Mouse (Mus musculus): Measurements from ENCODE around the gene Ppan. TPM values are rescaled to one million over a fixed set of nuclear protein-coding genes. Genes with fewer than 3 reads are reported as not detected.

Ppan gene
- polyA plus RNA-seq, 1 experiment from 2014 or later = 178 TPM

DNA sequence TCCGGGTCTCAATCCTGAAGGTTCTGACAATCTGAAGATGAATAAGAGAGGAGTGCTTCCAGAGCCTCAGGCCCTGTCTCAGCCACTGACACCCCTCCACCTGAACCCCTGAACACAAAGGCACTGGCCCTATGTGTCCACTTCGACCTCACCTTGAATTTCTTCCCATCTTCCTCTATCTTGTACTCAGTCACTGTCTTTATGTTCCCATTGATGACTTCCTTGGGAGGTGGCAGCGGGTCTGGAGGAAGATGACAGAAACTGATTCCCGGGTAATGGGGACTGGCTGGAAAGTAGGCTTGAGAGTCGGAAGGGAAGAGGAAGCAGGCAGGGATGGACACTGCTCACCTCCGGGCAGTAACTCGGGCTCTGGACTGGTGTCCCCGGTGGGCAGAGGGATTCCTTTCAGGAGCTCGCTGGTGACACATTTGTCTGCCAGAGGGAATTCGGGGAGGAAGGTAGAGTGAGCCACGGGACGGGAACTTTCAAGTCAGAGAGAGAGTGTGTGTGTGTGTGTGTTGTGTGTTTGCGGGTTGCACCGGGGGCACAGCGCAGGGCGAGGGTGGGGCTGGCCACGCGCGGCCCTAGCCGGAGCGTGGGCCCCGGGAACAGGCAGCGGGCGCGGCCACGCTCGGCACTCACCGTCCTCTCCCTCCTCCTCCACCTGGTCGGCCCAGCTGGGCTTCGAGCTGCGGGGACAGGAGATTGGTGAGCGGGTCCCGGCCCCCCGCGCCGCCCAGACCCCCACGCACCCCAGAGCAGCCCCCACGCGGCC is 9.9 kb downstream of the Ppan start:
- DNase-seq (ENCODE audit: low spot score) (no peak), ATAC-seq (replicated peaks; ENCODE audit: low FRiP score) (peak; percentile 61)
- Histone ChIP-seq H3K4me1 (replicated peaks; ENCODE audit: control insufficient read depth, insufficient read depth, low read length) (peaks cover 24% of the 10 kb centered on the region), H3K4me2 (peak overlapping the region; percentile 76), H3K9ac (ENCODE audit: low read depth, low read length) (peak overlapping the region; percentile 97), H3K9me3 (ENCODE audit: control insufficient read depth, low read length) (no peaks in the 10 kb centered on the region), H3K27ac (ENCODE audit: low read depth, low read length) (peak overlapping the region; percentile 79), H3K36me3 (ENCODE audit: control insufficient read depth, insufficient read depth, low read length) (peaks cover 37% of the 10 kb centered on the region), H3K4me3 (ENCODE audit: low read depth, low read length) (peak overlapping the region; percentile 99), H3K27me3 (replicated peaks; ENCODE audit: control insufficient read depth, insufficient read depth, low read length) (no peaks in the 10 kb centered on the region)
- 3% methylated on average over 39 of the region's 39 CpGs for WGBS

DNA sequence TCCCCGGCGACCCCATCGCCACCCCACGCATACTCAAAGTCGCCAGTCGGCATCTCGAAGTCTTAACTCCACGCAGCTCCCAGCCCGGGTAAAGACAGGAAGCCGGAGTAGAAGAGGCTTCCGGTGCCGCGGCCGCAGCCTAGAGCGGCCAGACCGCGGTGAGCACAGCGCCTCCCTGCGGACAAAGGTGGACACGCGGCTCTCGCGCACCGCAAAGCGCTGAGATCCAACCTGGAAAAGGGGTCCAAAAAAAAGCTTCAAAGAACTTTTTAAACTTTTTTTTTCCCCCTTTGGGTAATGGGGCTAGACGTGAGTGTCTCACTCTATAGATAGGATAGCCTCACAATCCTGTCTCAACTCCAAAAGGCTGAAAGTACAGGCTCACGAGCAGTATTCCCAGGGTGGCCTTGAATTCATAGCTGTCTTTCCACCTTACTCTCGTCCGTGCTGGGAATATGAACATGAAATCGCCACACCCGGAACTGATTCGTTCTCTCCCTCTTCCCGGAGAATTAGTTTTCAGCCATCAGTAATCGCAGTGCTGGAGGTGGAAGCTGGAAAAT is 10.6 kb downstream of the Ppan start, which contains the start of gene Eif3g:
Gene Eif3g, minus strand, starts transcription at position 113 of the 563 bp plus-strand sequence.
- WGBS = 6% methylated on average over 34 of the region's 34 CpGs
- H3K9me3 ChIP-seq (ENCODE audit: control insufficient read depth, low read length) = no peaks in the 10 kb centered on the region
- H3K27ac ChIP-seq (ENCODE audit: low read depth, low read length) = peak within 1 kb of the TSS; percentile 79
- peak within 1 kb of the TSS; percentile 99 for H3K4me3 ChIP-seq (ENCODE audit: low read depth, low read length)
- H3K27me3 ChIP-seq (replicated peaks; ENCODE audit: control insufficient read depth, insufficient read depth, low read length) = no peaks in the 10 kb centered on the region
- peak within 1 kb of the TSS; percentile 97 for H3K9ac ChIP-seq (ENCODE audit: low read depth, low read length)
- peak; percentile 81 for DNase-seq (ENCODE audit: low spot score)
- H3K4me1 ChIP-seq (replicated peaks; ENCODE audit: control insufficient read depth, insufficient read depth, low read length) = peaks cover 24% of the 10 kb centered on the region
- peaks cover 33% of the 10 kb centered on the region for H3K36me3 ChIP-seq (ENCODE audit: control insufficient read depth, insufficient read depth, low read length)
- H3K4me2 ChIP-seq = peak within 1 kb of the TSS; percentile 76
- ATAC-seq (replicated peaks; ENCODE audit: low FRiP score) = peak; percentile 76

DNA sequence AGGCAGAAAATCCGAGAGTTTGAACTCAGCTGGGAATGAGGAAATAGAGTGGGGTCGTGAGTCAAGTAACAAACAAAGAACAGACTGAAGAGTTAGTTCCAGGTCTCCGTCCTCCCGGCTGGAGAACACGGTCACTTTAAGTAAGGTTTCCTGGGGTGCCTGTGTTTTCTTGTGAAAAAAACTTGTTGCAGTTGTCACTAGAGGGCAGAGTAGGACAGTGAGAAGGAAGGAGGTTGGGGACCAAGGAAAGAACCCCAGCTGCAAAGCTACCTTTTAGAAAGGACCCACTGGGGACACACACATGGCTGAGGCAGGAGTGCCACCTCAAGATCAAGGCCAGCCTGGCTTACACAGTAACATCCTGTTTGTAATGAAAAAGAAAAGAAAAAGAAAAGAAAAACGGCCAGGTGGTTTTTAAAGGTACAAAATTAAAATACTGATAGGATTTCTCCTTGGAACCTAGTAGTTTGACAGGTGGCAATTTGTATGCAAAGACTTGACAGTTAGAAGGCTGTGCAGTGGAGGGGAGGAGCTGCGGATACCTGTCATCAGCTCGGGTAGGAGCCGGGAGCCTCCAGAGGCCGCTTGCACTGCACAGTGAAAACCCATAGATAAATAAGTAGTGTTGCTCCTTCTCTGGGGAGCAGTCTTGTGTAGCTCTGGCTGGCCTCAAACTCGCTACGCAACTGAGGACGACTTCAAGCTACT is 13.6 kb downstream of the Ppan start:
- peak overlapping the region; percentile 85 for H3K27ac ChIP-seq (ENCODE audit: low read depth, low read length)
- H3K4me2 ChIP-seq = peak overlapping the region; percentile 59
- peaks cover 21% of the 10 kb centered on the region for H3K36me3 ChIP-seq (ENCODE audit: control insufficient read depth, insufficient read depth, low read length)
- ATAC-seq (replicated peaks; ENCODE audit: low FRiP score) = peak; percentile 64
- 13% methylated on average over 13 of the region's 13 CpGs for WGBS
- H3K9ac ChIP-seq (ENCODE audit: low read depth, low read length) = peak overlapping the region; percentile 48
- H3K4me1 ChIP-seq (replicated peaks; ENCODE audit: control insufficient read depth, insufficient read depth, low read length) = peaks cover 24% of the 10 kb centered on the region
- H3K4me3 ChIP-seq (ENCODE audit: low read depth, low read length) = peak overlapping the region; percentile 15; the same call in 1 of the 2 replicates
- no peaks in the 10 kb centered on the region for H3K27me3 ChIP-seq (replicated peaks; ENCODE audit: control insufficient read depth, insufficient read depth, low read length)
- no peak for DNase-seq (ENCODE audit: low spot score)
- no peaks in the 10 kb centered on the region for H3K9me3 ChIP-seq (ENCODE audit: control insufficient read depth, low read length)

DNA sequence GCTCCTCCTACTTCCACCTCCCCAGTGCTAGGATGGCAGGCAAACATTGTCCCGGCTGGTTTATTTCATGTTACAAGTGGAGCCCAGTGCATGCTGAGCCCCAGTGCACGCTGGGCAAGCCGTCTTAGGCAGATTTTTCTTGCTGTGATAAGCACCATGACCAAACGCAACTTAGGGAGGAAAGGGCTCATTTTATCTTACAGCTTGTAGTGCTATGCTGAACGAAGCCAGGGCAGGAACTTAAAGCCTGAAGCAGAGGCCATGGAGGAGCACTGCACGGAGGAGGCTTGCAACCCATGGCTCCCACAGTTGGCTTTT is 14.2 kb downstream of the Ppan start:
- ATAC-seq (replicated peaks; ENCODE audit: low FRiP score) = peak; percentile 74
- H3K4me2 ChIP-seq = peak overlapping the region; percentile 59
- no peaks in the 10 kb centered on the region for H3K27me3 ChIP-seq (replicated peaks; ENCODE audit: control insufficient read depth, insufficient read depth, low read length)
- H3K36me3 ChIP-seq (ENCODE audit: control insufficient read depth, insufficient read depth, low read length) = peaks cover 23% of the 10 kb centered on the region
- H3K27ac ChIP-seq (ENCODE audit: low read depth, low read length) = peak overlapping the region; percentile 85
- no peaks in the 10 kb centered on the region for H3K9me3 ChIP-seq (ENCODE audit: control insufficient read depth, low read length)
- H3K4me1 ChIP-seq (replicated peaks; ENCODE audit: control insufficient read depth, insufficient read depth, low read length) = peaks cover 19% of the 10 kb centered on the region
- peak; percentile 61 for DNase-seq (ENCODE audit: low spot score)
- peak overlapping the region; percentile 48; the same call in 1 of the 2 replicates for H3K9ac ChIP-seq (ENCODE audit: low read depth, low read length)
- 13% methylated on average over 6 of the region's 6 CpGs for WGBS
- H3K4me3 ChIP-seq (ENCODE audit: low read depth, low read length) = peak overlapping the region; percentile 15; the same call in 1 of the 2 replicates

DNA sequence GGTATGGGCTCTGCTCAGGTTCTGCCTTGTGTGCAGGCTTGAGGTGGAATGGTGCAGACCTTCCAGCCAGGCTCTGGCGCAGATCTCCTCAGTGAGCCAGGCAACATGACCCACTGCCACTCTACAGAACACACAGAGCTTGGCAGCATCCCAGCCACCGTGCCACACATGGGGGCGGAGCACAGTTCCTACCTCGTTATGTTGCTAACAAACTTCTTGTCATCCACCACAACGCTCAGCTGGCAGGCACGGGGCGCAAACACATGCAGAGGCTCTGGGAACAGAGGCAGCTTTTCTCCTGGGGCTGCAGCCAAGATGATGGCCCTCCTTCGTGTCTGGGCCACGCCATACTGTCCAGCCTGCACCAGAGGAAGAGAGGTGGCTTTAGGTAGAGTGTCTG is 22.0 kb downstream of the Ppan start:
- Histone ChIP-seq H3K4me2 (no peak overlapping the region), H3K9ac (ENCODE audit: low read depth, low read length) (no peak overlapping the region), H3K4me3 (ENCODE audit: low read depth, low read length) (no peak overlapping the region), H3K36me3 (ENCODE audit: control insufficient read depth, insufficient read depth, low read length) (peaks cover 90% of the 10 kb centered on the region), H3K27me3 (replicated peaks; ENCODE audit: control insufficient read depth, insufficient read depth, low read length) (no peaks in the 10 kb centered on the region), H3K9me3 (ENCODE audit: control insufficient read depth, low read length) (no peaks in the 10 kb centered on the region), H3K27ac (ENCODE audit: low read depth, low read length) (no peak overlapping the region), H3K4me1 (replicated peaks; ENCODE audit: control insufficient read depth, insufficient read depth, low read length) (no peaks in the 10 kb centered on the region)
- WGBS = 92% methylated on average over 9 of the region's 9 CpGs
- ATAC-seq (replicated peaks; ENCODE audit: low FRiP score) = no peak
- no peak for DNase-seq (ENCODE audit: low spot score)

DNA sequence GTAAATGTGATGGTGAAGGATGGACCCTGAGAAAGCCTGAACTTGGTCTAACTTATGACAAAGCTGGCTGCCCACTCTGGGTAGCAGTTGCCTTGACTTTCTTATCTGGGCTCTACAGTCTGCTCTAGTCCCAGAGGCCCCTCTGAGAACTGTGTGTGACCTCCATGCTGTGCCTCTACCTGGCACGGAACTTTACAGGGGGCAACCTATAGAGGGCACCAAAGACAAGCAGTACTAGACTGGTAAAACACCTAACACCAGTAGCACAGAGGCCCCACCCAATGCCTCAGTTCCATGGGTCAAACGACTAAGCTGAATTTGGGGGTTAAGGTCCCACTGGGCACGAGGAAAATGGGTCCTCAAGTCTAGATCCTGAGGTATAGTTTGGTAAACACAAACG is 28.2 kb downstream of the Ppan start:
- WGBS = 79% methylated on average over 4 of the region's 4 CpGs
- H3K4me3 ChIP-seq (ENCODE audit: low read depth, low read length) = no peak overlapping the region
- no peak overlapping the region for H3K4me2 ChIP-seq
- H3K9ac ChIP-seq (ENCODE audit: low read depth, low read length) = no peak overlapping the region
- H3K27ac ChIP-seq (ENCODE audit: low read depth, low read length) = no peak overlapping the region
- no peak for DNase-seq (ENCODE audit: low spot score)
- H3K27me3 ChIP-seq (replicated peaks; ENCODE audit: control insufficient read depth, insufficient read depth, low read length) = no peaks in the 10 kb centered on the region
- peak; percentile 75 for ATAC-seq (replicated peaks; ENCODE audit: low FRiP score)
- H3K9me3 ChIP-seq (ENCODE audit: control insufficient read depth, low read length) = no peaks in the 10 kb centered on the region
- H3K4me1 ChIP-seq (replicated peaks; ENCODE audit: control insufficient read depth, insufficient read depth, low read length) = no peaks in the 10 kb centered on the region
- H3K36me3 ChIP-seq (ENCODE audit: control insufficient read depth, insufficient read depth, low read length) = peaks cover 93% of the 10 kb centered on the region

DNA sequence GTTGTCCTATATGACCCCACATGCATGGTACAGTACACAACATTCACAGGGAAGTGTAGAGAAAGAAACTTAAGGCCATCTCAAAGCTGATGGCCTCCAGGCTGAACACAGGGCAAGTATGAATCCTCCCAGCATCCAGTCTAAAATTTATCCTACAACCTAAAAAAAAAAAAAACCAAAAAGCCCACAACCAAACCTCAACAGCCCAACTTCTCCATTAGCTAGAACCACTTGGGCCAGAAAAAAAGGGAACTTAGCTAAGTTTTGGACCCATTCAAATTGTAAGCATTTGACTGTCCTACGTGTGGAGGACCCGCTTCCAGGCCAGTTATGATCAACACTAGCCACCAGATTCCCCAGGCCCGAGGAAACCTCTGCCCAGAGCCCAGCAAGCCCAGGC is 35.3 kb downstream of the Ppan start:
- H3K4me3 ChIP-seq (ENCODE audit: low read depth, low read length) = no peak overlapping the region
- H3K4me1 ChIP-seq (replicated peaks; ENCODE audit: control insufficient read depth, insufficient read depth, low read length) = no peaks in the 10 kb centered on the region
- no peak overlapping the region for H3K9ac ChIP-seq (ENCODE audit: low read depth, low read length)
- H3K36me3 ChIP-seq (ENCODE audit: control insufficient read depth, insufficient read depth, low read length) = peaks cover 84% of the 10 kb centered on the region
- DNase-seq (ENCODE audit: low spot score) (no peak), ATAC-seq (replicated peaks; ENCODE audit: low FRiP score) (no peak)
- no peaks in the 10 kb centered on the region for H3K9me3 ChIP-seq (ENCODE audit: control insufficient read depth, low read length)
- no peak overlapping the region for H3K27ac ChIP-seq (ENCODE audit: low read depth, low read length)
- WGBS = 89% methylated on average over 3 of the region's 3 CpGs
- H3K27me3 ChIP-seq (replicated peaks; ENCODE audit: control insufficient read depth, insufficient read depth, low read length) = no peaks in the 10 kb centered on the region
- H3K4me2 ChIP-seq = no peak overlapping the region
